Mouse (Mus musculus) lung, postnatal 36 days (tissue): ENCODE measurements around the gene Fam149b.
A peak's percentile ranks its signal among the peaks of the same experiment; 100 is the strongest.
"Not testable (repeated sequence)": the region's sequence is repeated elsewhere in the genome, so short reads cannot be mapped to it uniquely, and the experiment has no call there.

Experiments used
- DNase-seq: peaks from one replicate; pipeline ENCODE4 v3.0.0; 2022; ENCODE audit warnings: mixed read lengths

Gene Fam149b

GRCm38 (mm10) chr14:20347991-20348541 is at the start of gene Fam149b, which contains the start of gene Ecd:
TSS of gene Fam149b (plus strand) at chr14:20348162.
TSS of gene Ecd (minus strand) at chr14:20348121.
- peak; percentile 96 for DNase-seq

GRCm38 (mm10) chr14:20305085-20305484 is 42.9 kb upstream of the Fam149b start:
- not testable (repeated sequence) for DNase-seq

GRCm38 (mm10) chr14:20315137-20315536 is 32.8 kb upstream of the Fam149b start:
- no peak for DNase-seq

DNA sequence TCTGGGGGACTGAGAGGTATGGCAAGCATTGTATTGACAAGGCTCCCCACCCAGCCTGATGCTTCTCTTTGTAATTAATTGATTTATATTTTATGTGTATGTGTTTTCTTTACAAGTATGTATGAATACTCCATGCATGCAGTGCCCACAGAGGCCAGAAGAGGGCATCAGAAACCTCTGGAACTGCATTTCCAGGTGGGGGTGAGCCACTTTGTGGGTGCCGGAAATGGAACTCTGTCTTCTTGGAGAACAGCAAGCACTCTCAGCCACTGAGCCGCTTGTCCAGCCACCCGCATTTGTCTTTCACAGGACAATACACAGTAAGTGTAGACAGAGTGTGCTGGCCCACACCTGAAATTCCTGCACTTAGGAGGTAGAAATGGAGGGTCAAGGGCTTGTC is 28.5 kb upstream of the Fam149b start:
- peak; percentile 71 for DNase-seq

- no peak for DNase-seq
Measured at GRCm38 (mm10) chr14:20324196-20324595, 23.8 kb upstream of the Fam149b start.

DNA sequence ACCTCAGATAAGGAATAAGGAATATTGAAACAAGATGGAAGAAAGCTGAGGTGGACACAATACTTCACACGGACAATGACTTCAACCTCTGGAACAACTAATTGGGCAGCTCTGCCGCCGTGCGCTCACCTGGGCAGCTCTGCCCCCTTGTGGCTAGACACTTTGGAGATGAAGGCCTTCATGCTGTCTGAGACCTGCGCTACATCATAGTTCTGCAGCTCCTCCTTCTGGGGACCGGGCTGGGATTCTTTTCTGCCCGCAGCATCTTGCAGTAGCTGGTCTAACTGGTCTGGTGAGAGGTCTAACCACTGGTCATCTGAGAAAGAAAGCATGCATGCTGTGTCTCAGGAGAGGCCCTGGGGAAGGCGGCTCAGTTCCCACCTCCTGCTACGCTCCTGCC is 19.5 kb upstream of the Fam149b start:
- DNase-seq = peak; percentile 56

- DNase-seq = no peak
Measured at GRCm38 (mm10) chr14:20331316-20331715, 16.6 kb upstream of the Fam149b start.

DNA sequence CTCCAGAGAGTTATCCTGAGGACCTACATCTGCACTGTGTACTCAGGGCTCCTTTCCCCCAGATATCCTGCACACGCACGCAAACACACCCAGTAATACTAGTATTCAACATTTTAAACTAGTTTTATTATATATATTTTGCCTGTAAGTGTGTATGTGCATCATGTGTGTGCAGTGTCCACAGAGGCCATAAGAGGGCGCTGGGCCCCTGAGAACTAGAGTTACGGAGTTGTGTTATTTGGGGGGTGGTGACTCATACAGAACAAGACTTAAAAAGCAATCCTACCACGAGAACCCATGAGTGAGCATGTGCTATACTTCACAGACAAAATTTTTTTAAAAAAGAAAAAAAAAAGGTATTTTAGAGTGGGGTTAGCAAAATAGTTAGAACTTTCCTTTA is 8.5 kb upstream of the Fam149b start:
- DNase-seq = no peak

DNA sequence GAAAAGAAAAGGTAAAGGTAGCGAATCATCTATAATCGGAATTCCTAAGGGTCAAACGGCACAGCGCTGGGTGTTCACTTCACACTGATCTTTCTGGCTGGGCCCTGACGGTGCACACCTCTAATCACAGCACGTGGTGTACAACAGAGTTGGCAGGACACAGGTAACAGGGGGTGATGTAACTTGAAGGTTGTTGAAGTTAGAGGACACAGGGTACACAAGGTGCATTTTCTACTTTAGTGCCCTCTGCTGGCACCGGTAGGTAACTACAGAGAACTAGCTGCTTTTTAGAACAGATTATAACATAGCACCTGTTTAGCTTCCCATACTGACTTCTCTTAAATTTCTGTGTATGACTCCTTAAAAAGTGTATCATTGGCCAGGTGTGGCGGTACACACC is 7.8 kb upstream of the Fam149b start:
- DNase-seq = peak; percentile 60

DNA sequence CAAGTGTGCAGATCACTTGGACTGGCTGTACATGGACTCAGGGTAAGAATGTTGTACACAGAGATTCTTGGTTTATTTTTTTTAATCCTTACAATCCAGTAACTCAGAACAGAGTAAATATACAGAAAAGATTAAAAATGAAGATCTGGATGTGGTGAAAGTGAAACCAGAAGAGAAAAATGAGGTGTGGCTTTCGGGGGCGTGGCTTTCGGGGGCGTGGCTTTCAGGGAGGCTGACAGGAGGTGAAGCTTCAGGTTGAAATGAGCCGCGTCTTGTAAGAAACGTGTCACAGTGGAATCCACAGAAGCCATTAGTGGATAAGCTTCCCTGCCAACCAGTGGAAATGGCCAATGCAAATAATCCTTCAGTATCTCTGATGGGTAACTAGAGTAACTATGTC is 7.1 kb upstream of the Fam149b start:
- peak; percentile 7 for DNase-seq

DNA sequence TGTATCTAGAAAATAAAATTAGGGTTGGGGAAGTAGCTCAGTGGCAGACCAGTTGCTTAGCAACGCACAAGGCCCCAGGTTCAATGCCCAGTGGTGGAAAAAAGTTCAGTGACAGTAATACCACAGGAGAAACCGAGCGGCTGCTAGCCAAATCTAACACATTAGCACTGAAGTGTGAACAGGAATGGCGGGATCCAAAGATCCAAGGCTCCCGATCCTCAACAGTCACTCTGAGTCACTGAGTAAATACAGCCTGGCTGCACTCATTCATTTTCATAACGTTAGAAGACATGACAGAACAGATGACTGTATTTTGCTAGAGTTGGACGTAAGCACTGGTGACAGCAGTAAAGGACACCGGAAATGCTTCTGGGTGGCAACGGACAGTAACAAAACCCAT is 2.1 kb upstream of the Fam149b start:
- no peak for DNase-seq

DNA sequence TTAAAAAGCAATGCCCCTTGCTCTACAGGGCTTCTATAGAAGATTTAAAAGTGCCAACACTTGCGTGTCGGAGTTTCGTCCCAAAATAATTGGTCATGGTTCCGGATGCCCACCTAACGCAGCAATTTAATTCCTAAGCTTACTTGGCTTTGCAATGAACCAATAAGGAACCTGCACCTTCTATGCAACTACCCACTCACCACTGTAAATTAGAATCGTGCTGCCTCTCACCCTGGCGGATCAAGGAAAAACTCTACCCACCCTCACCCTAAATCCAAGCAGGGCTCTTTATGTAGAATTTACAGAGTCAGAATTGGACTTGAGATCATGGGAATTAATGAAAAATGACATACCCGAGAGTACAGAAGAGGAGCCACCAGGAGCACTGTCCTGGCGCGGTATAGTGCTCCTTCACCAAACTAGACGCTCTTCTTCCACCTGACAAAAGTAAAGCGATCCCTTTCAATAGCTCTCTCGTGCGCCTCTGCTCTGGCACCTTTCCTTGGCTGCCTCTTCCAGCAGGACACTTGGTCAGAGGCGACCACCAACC is 446 bp upstream of the Fam149b start:
- no peak for DNase-seq

DNA sequence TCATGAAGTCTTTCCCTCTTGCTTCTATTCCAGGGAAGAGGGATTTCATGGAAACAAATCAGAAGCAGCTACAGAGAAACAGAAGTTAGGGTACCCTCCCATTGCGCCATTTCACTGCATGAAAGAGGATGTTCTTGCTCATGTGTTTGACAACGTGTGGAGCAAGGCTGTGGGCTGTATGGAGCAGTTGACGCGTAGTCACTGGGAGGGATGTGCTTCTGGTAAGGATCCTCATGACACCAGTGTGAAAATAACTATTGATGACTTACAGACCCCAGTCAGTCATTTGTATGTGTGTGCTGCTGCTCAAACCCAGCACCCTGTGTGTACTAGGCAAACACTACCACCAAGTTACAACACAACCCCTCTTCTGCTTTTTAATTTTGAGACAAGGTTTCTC is 15.3 kb downstream of the Fam149b start:
- peak; percentile 28 for DNase-seq

DNA sequence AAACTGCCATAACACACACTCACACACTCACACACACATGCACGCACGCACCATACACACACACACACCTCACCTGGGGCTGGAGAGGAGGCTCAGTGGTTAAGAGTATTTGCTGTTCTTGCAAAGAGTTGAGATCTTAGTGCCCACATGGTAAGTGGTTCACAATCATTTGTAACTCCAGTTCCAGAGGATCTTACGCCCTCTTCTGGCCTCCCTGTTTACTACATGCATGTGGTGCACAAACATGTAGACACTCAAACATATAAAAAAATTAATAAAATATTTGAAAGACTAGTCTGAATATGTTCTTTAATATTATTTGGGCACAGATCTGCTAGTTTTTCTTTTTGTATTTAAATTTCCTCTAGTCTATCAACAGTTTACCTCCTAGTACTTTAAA is 20.3 kb downstream of the Fam149b start:
- DNase-seq = peak; percentile 7

DNA sequence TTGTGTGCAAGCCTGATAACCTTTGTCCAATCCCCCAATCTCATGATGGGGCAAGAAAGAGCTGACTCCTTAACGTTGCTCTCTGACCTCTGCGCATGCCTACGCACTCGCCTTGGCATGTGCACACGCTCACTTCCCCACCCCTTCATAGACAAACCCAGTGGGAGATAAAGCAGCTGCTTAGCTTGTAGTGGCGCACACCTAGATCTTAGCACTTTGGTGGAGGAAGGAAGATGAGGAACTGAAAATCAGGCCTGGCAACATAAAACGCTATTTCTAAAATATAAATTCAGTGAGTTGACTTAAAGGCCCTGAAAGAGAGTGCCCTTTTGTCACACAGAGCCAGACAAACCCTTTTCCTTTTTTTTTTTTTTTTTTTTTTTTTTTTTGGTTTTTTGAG is 22.8 kb downstream of the Fam149b start:
- DNase-seq = no peak

DNA sequence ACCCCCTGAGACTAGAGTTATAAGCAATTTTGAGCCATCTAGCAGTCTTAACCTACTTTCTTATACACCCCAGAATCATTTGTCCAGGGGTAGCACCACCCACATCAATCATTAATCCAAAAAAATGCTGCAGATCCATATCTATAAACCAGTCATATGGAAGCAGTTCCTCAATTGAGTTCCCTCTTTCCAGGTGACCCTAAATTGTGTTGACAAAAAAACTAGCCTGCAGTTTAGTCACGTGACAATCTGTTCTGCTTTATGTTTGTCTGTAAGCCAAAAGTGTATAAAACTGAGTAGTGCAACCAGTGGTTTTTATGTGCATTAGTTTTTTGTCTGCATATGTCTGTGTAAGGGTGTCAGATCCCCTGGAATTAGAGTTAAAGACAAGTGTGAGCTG is 23.9 kb downstream of the Fam149b start:
- no peak for DNase-seq

DNA sequence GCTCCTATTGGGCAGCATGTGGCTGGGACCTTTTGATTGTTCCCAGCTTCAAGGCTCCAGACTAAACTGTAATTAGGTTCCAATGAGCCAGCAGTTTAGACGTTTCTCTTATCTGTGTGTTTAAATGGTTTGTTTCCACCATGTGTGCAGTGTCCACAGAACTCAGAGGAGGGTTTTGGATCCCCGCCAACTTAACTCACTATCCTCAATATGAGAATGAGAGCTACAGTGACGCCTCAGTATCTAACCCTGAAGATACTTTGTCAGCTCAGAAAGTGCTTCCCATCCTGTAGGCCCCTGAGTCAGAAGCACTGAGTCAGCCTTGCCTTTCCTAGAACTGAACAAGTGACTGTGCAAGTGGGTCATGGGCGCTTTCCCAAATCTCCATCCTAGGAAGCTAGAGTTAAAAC is 29.2 kb downstream of the Fam149b start:
- DNase-seq = no peak

- peak; percentile 72 for DNase-seq
Measured at GRCm38 (mm10) chr14:20378313-20379061, 30.5 kb downstream of the Fam149b start.

DNA sequence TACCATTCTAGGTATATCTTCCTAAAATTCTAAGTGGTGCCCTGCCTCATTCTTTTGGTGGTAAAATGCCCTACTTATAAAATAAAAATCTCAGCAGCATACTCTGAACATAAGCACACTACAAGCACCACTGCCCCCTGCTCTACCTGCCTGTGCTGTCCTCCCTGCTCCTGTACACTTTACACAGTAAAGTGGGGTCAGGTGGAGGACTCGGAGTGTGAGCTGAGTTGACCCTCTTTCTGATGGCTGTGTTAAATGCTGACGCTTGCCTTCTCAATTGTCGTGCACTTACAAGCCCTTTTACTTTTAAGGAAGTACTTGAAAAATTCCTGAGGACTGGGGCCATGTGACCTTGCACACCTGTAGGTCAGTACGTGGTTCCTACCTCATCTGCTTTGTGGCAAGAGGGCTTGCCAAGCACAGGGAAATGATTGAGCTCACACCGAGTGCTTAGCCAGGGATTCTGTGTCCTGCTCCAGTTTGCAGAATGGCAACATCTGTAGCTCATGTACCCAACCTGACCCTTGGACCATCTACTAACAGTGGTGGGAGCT is 31.2 kb downstream of the Fam149b start:
- peak; percentile 73 for DNase-seq

DNA sequence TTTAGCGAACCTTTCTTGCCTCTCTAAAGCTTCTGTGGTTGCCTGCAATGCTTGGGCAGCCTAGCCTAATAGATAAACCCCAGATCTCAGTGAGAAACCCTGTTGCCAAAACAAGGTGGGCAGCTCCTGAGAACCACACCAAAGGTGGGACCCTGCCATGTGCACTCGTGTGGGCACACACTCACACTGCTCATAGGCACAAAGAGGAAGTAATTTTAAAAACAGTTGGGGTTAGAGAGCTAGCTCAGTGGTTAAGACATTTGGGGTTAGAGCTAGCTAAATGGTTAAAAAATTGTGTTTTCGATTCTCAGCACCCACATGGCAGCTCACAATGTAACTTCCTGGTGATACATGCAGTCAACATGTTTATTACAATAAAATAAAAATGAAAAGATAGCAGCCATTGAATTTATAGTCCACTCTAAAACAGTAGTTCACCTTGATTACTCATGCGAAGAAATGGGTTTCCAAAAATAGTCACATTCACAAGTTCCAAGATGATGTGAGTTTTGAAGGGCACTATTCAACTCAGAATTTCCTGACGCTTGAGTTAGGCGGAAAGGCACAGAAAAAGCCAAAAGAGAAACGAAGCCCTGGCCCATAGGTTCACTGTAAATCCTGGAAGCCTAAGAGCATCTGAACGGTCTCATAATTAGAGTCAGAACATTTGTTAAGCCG is 31.9 kb downstream of the Fam149b start:
- DNase-seq = peak; percentile 34

- peak; percentile 97 for DNase-seq
Measured at GRCm38 (mm10) chr14:20388441-20389129, 40.6 kb downstream of the Fam149b start, which contains the start of gene Dnajc9. TSS of gene Dnajc9 (minus strand) at chr14:20388910.

DNA sequence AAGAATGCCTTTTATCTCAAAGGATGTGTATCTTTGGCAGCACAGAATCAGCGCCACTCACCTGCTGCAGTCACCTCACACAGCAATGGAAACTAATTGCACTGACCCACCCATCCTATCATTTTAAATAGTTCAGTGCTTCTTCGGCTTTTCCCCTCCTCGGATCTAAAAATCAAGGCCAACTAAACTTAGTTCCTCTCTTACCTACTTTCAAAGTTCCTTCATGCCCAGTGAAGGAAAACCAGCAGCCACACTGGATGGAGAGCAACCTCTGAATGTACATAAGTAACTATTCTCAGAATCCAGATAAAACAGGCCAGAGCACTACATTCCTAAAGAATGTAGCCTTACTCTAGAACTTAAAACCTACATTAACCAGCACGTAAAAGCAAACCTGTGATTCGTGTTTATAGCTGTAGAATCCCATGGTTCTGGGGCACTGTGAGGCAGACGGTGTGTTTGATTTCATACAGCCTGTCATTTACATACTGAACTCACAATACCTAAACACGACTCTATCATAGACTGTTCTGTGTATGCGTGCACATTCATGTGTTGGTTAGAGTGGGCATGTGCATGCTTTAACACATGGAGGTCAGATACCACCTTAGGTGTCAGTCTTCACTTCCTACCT is 41.6 kb downstream of the Fam149b start:
- no peak for DNase-seq
